Mouse (Mus musculus): Measurements from ENCODE around the gene Hist2h3b. TPM values are rescaled to one million over a fixed set of nuclear protein-coding genes. Genes with fewer than 3 reads are reported as not detected.
"Not testable (repeated sequence)": the region's sequence is repeated elsewhere in the genome, so short reads cannot be mapped to it uniquely, and the experiment has no call there.

The Hist2h3b gene
- 77.9 and 79.1 TPM in 2 replicates for polyA plus RNA-seq (2014; fragmentation: Nextera tagmentation; extraction: Ambion mirVana)

DNA sequence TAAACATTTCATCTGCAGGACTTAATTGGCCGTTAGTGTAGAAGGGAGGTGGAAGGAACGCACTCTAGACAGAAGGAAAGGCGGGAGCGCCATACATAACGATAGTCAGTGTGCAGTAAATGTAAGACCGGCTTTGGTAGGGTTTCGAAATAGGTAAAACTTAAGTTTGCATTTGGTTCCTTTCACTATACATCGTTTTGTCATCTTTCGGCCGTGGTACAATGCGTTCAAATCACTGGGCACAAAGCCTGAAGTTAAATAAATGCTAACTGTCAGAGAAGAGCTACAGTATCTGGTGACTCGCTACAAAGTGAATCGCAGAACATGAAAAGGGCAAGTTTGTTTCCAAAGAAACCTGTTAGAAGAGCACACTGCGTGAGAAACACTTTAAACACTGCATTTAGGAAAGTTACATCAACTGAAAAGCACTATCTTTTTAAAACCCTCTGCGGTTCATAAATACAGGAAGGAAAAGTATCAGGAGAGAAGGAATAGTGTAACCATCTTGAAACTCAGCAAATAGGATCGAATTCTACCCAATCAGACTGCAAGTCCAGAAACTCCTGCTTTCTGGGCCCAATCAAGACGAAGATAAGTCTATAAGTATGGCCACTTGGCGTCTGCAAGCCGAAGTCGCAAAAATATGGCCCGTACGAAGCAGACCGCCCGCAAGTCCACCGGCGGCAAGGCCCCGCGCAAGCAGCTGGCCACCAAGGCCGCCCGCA is at the start of gene Hist2h3b:
Hist2h3b (plus strand) TSS at position 604 of the 725 bp plus-strand sequence.
- peak within 1 kb of the TSS; percentile 90 for H3K4me2 ChIP-seq (ENCODE audit: low read length)
- DNase-seq (ENCODE audit: low spot score): peak; percentile 89
- WGBS: 20% methylated on average over 27 of the region's 30 CpGs

DNA sequence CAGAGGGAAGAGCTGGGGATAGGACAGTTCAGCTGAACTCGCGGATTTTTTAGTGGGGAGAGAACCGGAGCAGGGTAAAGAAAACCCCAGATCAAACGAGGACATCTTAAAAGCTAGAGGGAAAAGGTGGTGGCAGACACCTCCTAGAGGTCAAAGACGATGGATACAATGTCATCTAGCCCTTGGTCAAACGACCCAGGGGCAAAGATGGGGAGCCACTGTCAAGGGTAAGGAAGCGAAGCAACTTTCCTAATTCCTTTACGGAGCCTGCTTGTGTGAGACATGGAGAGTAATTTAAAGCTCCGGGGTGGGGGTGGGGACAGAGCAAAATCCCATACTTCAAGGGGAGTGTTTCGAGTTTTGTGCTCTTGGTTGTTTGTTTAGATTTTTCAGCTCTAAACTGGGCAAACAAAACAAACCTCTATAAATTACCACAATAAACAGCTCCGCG is 49.2 kb upstream of the Hist2h3b start:
- H3K4me1 ChIP-seq (replicated peaks; ENCODE audit: control insufficient read depth, insufficient read depth, low read length): peaks cover 12% of the 10 kb centered on the region; the same call in 1 of the 2 replicates
- no peaks in the 10 kb centered on the region for H3K9me3 ChIP-seq (ENCODE audit: control insufficient read depth, low read length)
- peak overlapping the region; percentile 97 for H3K9ac ChIP-seq (ENCODE audit: low read length)
- H3K27ac ChIP-seq (ENCODE audit: low read depth): peak overlapping the region; percentile 98
- no peaks in the 10 kb centered on the region for H3K27me3 ChIP-seq (replicated peaks; ENCODE audit: control insufficient read depth, insufficient read depth, low read length)
- H3K36me3 ChIP-seq (ENCODE audit: control insufficient read depth, insufficient read depth, low read length): no peaks in the 10 kb centered on the region
- peak; percentile 77 for DNase-seq (ENCODE audit: low spot score)
- WGBS: 0% methylated on average over 12 of the region's 12 CpGs
- peak; percentile 28 for ATAC-seq (replicated peaks; ENCODE audit: low FRiP score, low TSS enrichment, low read depth)
- H3K4me3 ChIP-seq (ENCODE audit: low read depth, low read length): peak overlapping the region; percentile 69
- H3K4me2 ChIP-seq (ENCODE audit: low read length): peak overlapping the region; percentile 59

More for the DNA sequence above, at the start of gene Hist2h3b:
- H3K36me3 ChIP-seq (ENCODE audit: control insufficient read depth, insufficient read depth, low read length): no peaks in the 10 kb centered on the region
- peak; percentile 56; the same call in 1 of the 2 replicates for ATAC-seq (replicated peaks; ENCODE audit: low FRiP score, low TSS enrichment, low read depth)
- H3K4me1 ChIP-seq (replicated peaks; ENCODE audit: control insufficient read depth, insufficient read depth, low read length): peaks cover 21% of the 10 kb centered on the region
- H3K4me3 ChIP-seq (ENCODE audit: low read depth, low read length): peak within 1 kb of the TSS; percentile 58
- H3K27me3 ChIP-seq (replicated peaks; ENCODE audit: control insufficient read depth, insufficient read depth, low read length): no peaks in the 10 kb centered on the region
- H3K9me3 ChIP-seq (ENCODE audit: control insufficient read depth, low read length): no peaks in the 10 kb centered on the region
- peak within 1 kb of the TSS; percentile 98 for H3K27ac ChIP-seq (ENCODE audit: low read depth)
- H3K9ac ChIP-seq (ENCODE audit: low read length): peak within 1 kb of the TSS; percentile 82

GRCm38 (mm10) chr3:96219661-96220130 is 48.8 kb upstream of the Hist2h3b start, which contains the start of the genes Bola1 and Hist2h2ab:
Bola1 (minus strand) TSS chr3:96219709.
Hist2h2ab (plus strand) TSS chr3:96219865.
- DNase-seq (ENCODE audit: low spot score) (no peak), ATAC-seq (replicated peaks; ENCODE audit: low FRiP score, low TSS enrichment, low read depth) (peak; percentile 88)
- H3K4me1 ChIP-seq (replicated peaks; ENCODE audit: control insufficient read depth, insufficient read depth, low read length): peaks cover 12% of the 10 kb centered on the region; the same call in 1 of the 2 replicates
- peak within 1 kb of the TSS; percentile 97 for H3K9ac ChIP-seq (ENCODE audit: low read length)
- H3K27ac ChIP-seq (ENCODE audit: low read depth): peak within 1 kb of the TSS; percentile 98
- no peaks in the 10 kb centered on the region for H3K36me3 ChIP-seq (ENCODE audit: control insufficient read depth, insufficient read depth, low read length)
- under 1% methylated on average over 37 of the region's 37 CpGs for WGBS
- H3K4me2 ChIP-seq (ENCODE audit: low read length): peak within 1 kb of the TSS; percentile 59
- peak within 1 kb of the TSS; percentile 69 for H3K4me3 ChIP-seq (ENCODE audit: low read depth, low read length)
- H3K27me3 ChIP-seq (replicated peaks; ENCODE audit: control insufficient read depth, insufficient read depth, low read length): no peaks in the 10 kb centered on the region
- no peaks in the 10 kb centered on the region for H3K9me3 ChIP-seq (ENCODE audit: control insufficient read depth, low read length)

GRCm38 (mm10) chr3:96220131-96220764 is 48.2 kb upstream of the Hist2h3b start:
- 0 out of 2 replicates have a peak, but pooled peaks have one; percentile 7 for ATAC-seq (replicated peaks; ENCODE audit: low FRiP score, low TSS enrichment, low read depth)
- DNase-seq (ENCODE audit: low spot score): peak; percentile 88

DNA sequence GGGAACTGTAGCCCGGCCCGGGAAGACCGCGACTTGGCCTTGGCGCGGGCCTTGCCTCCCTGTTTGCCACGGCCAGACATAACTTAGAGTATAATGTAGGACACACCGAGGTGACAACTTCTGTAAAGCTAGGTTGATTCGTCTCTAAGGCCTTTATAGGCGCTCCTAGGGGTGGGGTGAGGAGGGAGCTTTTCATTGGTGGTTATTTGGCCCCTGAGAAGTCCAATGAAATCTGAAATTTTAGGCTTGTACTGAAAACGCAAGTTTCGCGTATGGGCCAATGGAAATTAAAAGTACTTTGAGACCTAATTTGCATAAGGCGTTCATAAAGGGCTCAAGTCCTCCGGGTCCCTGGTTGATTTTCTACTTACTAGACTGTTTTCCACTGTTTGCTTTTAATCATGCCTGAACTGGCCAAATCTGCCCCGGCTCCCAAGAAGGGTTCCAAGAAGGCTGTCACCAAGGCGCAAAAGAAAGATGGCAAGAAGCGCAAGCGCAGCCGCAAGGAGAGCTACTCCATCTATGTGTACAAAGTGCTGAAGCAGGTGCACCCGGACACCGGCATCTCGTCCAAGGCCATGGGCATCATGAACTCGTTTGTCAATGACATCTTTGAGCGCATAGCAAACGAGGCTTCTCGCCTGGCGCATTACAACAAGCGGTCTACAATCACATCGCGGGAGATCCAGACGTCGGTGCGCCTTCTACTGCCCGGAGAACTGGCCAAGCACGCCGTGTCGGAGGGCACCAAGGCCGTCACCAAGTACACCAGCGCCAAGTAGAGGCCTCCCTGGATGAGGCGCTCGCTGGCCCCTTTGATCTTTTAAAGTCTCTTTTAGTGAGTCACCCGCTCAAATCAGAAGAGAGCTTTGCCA is 47.5 kb upstream of the Hist2h3b start, which contains the start of the genes Hist2h2ac and Hist2h2be:
Hist2h2ac (minus strand) TSS at position 116 of the 875 bp plus-strand sequence.
Hist2h2be (plus strand) TSS at position 355 of the 875 bp plus-strand sequence.
- peaks cover 12% of the 10 kb centered on the region; the same call in 1 of the 2 replicates for H3K4me1 ChIP-seq (replicated peaks; ENCODE audit: control insufficient read depth, insufficient read depth, low read length)
- H3K4me2 ChIP-seq (ENCODE audit: low read length): peak within 1 kb of the TSS; percentile 59
- DNase-seq (ENCODE audit: low spot score) (peak; percentile 91), ATAC-seq (replicated peaks; ENCODE audit: low FRiP score, low TSS enrichment, low read depth) (peak; percentile 87)
- under 1% methylated on average over 43 of the region's 43 CpGs for WGBS
- peak within 1 kb of the TSS; percentile 98 for H3K27ac ChIP-seq (ENCODE audit: low read depth)
- peak within 1 kb of the TSS; percentile 97 for H3K9ac ChIP-seq (ENCODE audit: low read length)
- peak within 1 kb of the TSS; percentile 69 for H3K4me3 ChIP-seq (ENCODE audit: low read depth, low read length)
- H3K36me3 ChIP-seq (ENCODE audit: control insufficient read depth, insufficient read depth, low read length): no peaks in the 10 kb centered on the region
- no peaks in the 10 kb centered on the region for H3K27me3 ChIP-seq (replicated peaks; ENCODE audit: control insufficient read depth, insufficient read depth, low read length)
- no peaks in the 10 kb centered on the region for H3K9me3 ChIP-seq (ENCODE audit: control insufficient read depth, low read length)

More at GRCm38 (mm10) chr3:96220131-96220764, 48.2 kb upstream of the Hist2h3b start:
- Histone ChIP-seq H3K4me3 (ENCODE audit: low read depth, low read length) (peak overlapping the region; percentile 69), H3K4me2 (ENCODE audit: low read length) (peak overlapping the region; percentile 59), H3K9ac (ENCODE audit: low read length) (peak overlapping the region; percentile 97), H3K27ac (ENCODE audit: low read depth) (peak overlapping the region; percentile 98), H3K4me1 (replicated peaks; ENCODE audit: control insufficient read depth, insufficient read depth, low read length) (peaks cover 12% of the 10 kb centered on the region; the same call in 1 of the 2 replicates)
- H3K27me3 ChIP-seq (replicated peaks; ENCODE audit: control insufficient read depth, insufficient read depth, low read length); H3K36me3 ChIP-seq (ENCODE audit: control insufficient read depth, insufficient read depth, low read length); H3K9me3 ChIP-seq (ENCODE audit: control insufficient read depth, low read length): not testable (repeated sequence)
- WGBS: 0% methylated on average over 24 of the region's 47 CpGs

DNA sequence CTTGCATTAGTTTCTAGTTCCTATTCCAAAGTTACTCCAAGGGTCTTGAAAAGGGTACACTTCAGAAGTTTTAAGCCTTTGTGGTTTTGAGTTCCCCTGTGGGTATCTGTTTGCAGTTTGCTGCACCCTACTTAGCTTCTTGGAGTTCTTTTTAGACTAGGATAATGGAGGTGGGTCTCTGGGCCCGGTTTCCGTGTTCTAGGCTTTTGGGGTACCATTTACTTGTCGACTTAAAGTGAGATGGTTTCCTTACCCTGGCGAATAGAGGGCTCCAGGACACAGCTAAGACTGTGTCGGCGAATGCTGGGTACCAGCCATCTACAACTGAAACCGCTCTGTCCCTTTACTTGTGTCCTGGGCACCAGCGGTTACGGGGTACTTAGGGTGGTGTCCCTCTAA is 46.8 kb upstream of the Hist2h3b start:
- WGBS: 22% methylated on average over 9 of the region's 9 CpGs
- Histone ChIP-seq H3K4me2 (ENCODE audit: low read length) (peak overlapping the region; percentile 59), H3K9me3 (ENCODE audit: control insufficient read depth, low read length) (no peaks in the 10 kb centered on the region), H3K9ac (ENCODE audit: low read length) (peak overlapping the region; percentile 97), H3K4me1 (replicated peaks; ENCODE audit: control insufficient read depth, insufficient read depth, low read length) (peaks cover 12% of the 10 kb centered on the region; the same call in 1 of the 2 replicates), H3K27ac (ENCODE audit: low read depth) (peak overlapping the region; percentile 98), H3K4me3 (ENCODE audit: low read depth, low read length) (peak overlapping the region; percentile 69), H3K27me3 (replicated peaks; ENCODE audit: control insufficient read depth, insufficient read depth, low read length) (no peaks in the 10 kb centered on the region), H3K36me3 (ENCODE audit: control insufficient read depth, insufficient read depth, low read length) (no peaks in the 10 kb centered on the region)
- DNase-seq (ENCODE audit: low spot score) (peak; percentile 71), ATAC-seq (replicated peaks; ENCODE audit: low FRiP score, low TSS enrichment, low read depth) (no peak)

DNA sequence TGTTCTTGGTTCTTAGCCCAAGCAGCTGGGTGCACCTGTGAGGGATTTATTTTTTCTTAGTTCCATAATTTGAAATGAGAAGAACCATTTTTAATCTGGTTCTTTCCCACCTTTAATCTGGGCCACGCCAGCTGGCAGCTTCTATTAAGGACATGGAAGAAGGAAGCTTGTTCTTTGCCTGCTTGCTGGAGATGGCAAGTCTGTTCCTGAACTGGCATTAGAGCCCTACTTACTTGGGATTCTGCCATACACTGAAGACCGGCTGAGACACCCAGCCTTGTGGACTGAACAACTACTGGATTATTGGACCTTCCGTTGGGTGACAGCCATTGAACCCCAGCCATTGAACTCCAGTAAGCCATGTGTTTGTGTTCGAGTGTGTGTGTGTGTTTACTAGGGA is 45.7 kb upstream of the Hist2h3b start:
- Histone ChIP-seq H3K27me3 (replicated peaks; ENCODE audit: control insufficient read depth, insufficient read depth, low read length) (no peaks in the 10 kb centered on the region), H3K36me3 (ENCODE audit: control insufficient read depth, insufficient read depth, low read length) (no peaks in the 10 kb centered on the region), H3K4me1 (replicated peaks; ENCODE audit: control insufficient read depth, insufficient read depth, low read length) (peaks cover 12% of the 10 kb centered on the region; the same call in 1 of the 2 replicates), H3K4me3 (ENCODE audit: low read depth, low read length) (no peak overlapping the region), H3K9ac (ENCODE audit: low read length) (no peak overlapping the region), H3K4me2 (ENCODE audit: low read length) (peak overlapping the region; percentile 59), H3K9me3 (ENCODE audit: control insufficient read depth, low read length) (no peaks in the 10 kb centered on the region), H3K27ac (ENCODE audit: low read depth) (no peak overlapping the region)
- WGBS: 90% methylated on average over 4 of the region's 4 CpGs
- DNase-seq (ENCODE audit: low spot score): no peak
- no peak for ATAC-seq (replicated peaks; ENCODE audit: low FRiP score, low TSS enrichment, low read depth)

All from intestine, embryonic 14.5 days (tissue).